Mouse (Mus musculus): ENCODE measurements around the gene Dll1. TPM values are rescaled to one million over a fixed set of nuclear protein-coding genes. Genes with fewer than 3 reads are reported as not detected.

Dll1 gene
- polyA plus RNA-seq, 1 experiment from 2014 or later = 1.9 TPM

DNA sequence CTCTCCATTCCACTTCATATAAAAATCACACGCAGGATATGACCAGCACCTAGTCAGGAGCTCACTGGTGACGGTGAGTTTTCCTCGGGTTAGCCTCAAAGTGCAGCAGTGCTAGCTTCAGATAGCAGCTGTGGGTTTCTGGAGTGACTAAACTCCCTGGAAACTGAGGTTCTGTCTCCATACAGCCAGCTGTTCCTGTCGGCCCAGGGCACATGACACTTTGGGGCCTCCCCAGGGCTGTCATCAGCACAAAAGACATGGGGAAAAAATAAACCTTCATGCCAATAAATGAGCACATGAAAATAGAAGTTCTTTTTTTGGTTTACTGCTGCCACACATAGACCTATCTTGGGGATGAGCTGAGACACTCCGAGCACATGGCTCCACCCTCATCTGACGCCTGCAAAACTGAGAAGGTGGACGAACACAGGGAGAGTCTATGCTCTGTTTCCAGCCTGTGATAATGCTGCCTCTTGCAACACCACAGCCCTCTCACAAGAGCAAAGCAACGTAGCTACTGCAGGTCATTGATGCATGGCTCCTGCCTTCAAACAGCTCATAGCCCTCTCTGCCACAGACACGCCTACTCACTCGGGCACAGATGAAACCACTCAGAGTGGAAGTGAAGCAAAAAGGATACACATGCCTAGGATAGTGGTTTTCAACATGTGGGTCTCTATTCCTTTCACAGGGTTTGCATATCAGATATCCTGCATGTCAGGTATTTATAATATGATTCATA is 23.6 kb downstream of the Dll1 start:
- no peak overlapping the region for H3K4me3 ChIP-seq (ENCODE audit: low read depth, low read length)
- 53% methylated on average over 10 of the region's 10 CpGs for WGBS (ENCODE audit: insufficient replicate concordance)
- no peaks in the 10 kb centered on the region for H3K27me3 ChIP-seq (ENCODE audit: insufficient read depth, low read length)
- no peak overlapping the region for H3K9ac ChIP-seq (replicated peaks)
- H3K36me3 ChIP-seq (replicated peaks; ENCODE audit: insufficient read depth, low read length) = no peaks in the 10 kb centered on the region
- no peak overlapping the region for H3K4me2 ChIP-seq (ENCODE audit: low read depth, low read length)
- no peaks in the 10 kb centered on the region for H3K9me3 ChIP-seq (ENCODE audit: low read length)
- no peaks in the 10 kb centered on the region for H3K4me1 ChIP-seq (ENCODE audit: insufficient read depth)
- ATAC-seq = no peak
- TF ChIP-seq EP300 (IDR thresholded peaks at IDR 0.05; ENCODE audit: low read depth) (no peak), CTCF (IDR thresholded peaks at IDR 0.05; ENCODE audit: low read depth) (no peak)
- H3K27ac ChIP-seq (ENCODE audit: low read depth) = no peak overlapping the region
- DNase-seq = no peak

DNA sequence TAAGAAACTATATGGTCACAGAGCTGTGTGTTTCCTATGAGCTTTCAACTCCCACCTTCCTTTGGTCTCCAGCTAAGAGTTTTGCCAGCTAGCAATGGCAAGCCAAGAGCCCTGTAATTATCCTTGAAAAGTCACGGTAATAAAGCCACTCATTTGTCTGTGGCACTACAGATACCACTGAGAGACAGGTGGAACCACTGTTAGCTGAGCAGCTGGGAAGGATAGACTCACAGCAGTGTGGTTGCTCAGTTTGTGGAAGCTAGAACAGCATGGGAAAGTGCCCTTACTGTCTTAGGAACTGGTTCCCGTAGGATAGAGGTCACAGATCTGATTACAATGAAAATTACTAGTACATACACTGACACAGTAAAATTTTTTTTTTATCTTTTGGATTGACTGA is 26.5 kb downstream of the Dll1 start:
- Histone ChIP-seq H3K4me2 (ENCODE audit: low read depth, low read length) (no peak overlapping the region), H3K9me3 (ENCODE audit: low read length) (no peaks in the 10 kb centered on the region), H3K27me3 (ENCODE audit: insufficient read depth, low read length) (no peaks in the 10 kb centered on the region), H3K4me1 (ENCODE audit: insufficient read depth) (no peaks in the 10 kb centered on the region), H3K36me3 (replicated peaks; ENCODE audit: insufficient read depth, low read length) (no peaks in the 10 kb centered on the region), H3K9ac (replicated peaks) (no peak overlapping the region), H3K4me3 (ENCODE audit: low read depth, low read length) (no peak overlapping the region), H3K27ac (ENCODE audit: low read depth) (no peak overlapping the region)
- no peak for TF ChIP-seq CTCF (IDR thresholded peaks at IDR 0.05; ENCODE audit: low read depth)
- no peak for TF ChIP-seq EP300 (IDR thresholded peaks at IDR 0.05; ENCODE audit: low read depth)
- no peak for ATAC-seq
- WGBS (ENCODE audit: insufficient replicate concordance) = 73% methylated on average over 2 of the region's 2 CpGs
- DNase-seq = no peak

DNA sequence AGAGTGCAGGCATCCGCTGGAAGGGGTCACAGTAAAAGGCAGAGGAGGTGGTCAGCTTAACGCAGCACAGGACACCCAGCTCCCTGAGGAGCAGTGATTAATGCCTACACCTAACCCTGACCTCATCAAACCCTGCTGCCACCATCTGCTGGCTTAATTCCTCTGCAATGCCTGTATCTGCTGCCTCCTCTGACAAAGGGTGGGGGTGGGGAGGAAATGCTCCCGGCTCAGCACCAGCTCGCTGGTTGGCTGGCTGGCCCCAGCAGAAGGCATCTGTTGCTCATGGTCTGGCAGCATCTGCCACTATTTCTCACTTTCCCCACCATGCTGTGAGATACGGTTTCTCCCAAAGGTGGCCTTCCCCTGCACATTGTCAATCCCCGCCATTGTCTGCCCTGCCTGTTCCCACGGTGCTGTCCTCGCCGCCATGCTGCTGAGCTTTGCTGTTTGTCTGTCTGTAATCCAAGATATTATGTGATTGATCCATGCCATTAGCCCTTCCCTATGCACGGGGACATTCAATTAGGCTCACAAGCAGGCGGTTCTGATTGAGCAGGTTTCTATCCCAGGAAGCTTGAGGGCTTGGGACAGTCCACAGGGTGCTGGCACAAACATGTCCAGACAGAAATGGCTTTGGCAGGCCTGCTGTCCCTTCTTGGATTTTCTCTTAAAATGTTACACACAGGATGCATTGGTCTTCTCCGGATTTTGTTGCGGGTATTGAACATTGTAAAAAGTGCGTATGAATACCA is 33.4 kb downstream of the Dll1 start:
- TF ChIP-seq EP300 (IDR thresholded peaks at IDR 0.05; ENCODE audit: low read depth) (no peak), CTCF (IDR thresholded peaks at IDR 0.05; ENCODE audit: low read depth) (no peak)
- no peaks in the 10 kb centered on the region for H3K36me3 ChIP-seq (replicated peaks; ENCODE audit: insufficient read depth, low read length)
- DNase-seq (no peak), ATAC-seq (no peak)
- WGBS (ENCODE audit: insufficient replicate concordance) = 49% methylated on average over 14 of the region's 14 CpGs
- H3K4me3 ChIP-seq (ENCODE audit: low read depth, low read length) = no peak overlapping the region
- H3K4me2 ChIP-seq (ENCODE audit: low read depth, low read length) = no peak overlapping the region
- H3K27ac ChIP-seq (ENCODE audit: low read depth) = no peak overlapping the region
- no peaks in the 10 kb centered on the region for H3K4me1 ChIP-seq (ENCODE audit: insufficient read depth)
- H3K9me3 ChIP-seq (ENCODE audit: low read length) = no peaks in the 10 kb centered on the region
- H3K9ac ChIP-seq (replicated peaks) = no peak overlapping the region
- H3K27me3 ChIP-seq (ENCODE audit: insufficient read depth, low read length) = no peaks in the 10 kb centered on the region

DNA sequence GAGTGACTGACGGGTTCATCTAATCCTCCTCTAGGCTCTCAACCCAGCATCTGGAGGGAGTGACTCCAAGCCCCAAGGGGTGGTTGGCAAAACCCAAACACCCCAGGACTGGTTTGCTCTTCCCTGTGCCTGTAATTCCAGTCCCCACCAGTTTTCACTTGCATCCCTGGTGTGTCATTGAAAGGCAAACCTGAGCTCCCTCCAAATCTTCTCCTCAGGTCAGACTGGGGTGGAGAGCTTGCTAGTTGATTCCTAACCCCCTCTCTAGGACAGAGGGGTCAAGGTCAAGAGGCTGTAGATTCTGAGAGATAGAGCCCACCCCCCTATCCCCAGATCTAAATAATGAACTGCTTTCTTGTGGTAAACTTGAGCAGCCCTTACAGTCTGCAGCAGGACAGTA is 38.8 kb downstream of the Dll1 start:
- no peaks in the 10 kb centered on the region for H3K9me3 ChIP-seq (ENCODE audit: low read length)
- no peak overlapping the region for H3K9ac ChIP-seq (replicated peaks)
- H3K27ac ChIP-seq (ENCODE audit: low read depth) = no peak overlapping the region
- TF ChIP-seq EP300 (IDR thresholded peaks at IDR 0.05; ENCODE audit: low read depth) = no peak
- no peak for TF ChIP-seq CTCF (IDR thresholded peaks at IDR 0.05; ENCODE audit: low read depth)
- H3K4me2 ChIP-seq (ENCODE audit: low read depth, low read length) = no peak overlapping the region
- H3K36me3 ChIP-seq (replicated peaks; ENCODE audit: insufficient read depth, low read length) = no peaks in the 10 kb centered on the region
- 76% methylated on average over 1 of the region's 1 CpGs for WGBS (ENCODE audit: insufficient replicate concordance)
- no peaks in the 10 kb centered on the region for H3K4me1 ChIP-seq (ENCODE audit: insufficient read depth)
- ATAC-seq (no peak), DNase-seq (no peak)
- H3K27me3 ChIP-seq (ENCODE audit: insufficient read depth, low read length) = no peaks in the 10 kb centered on the region
- no peak overlapping the region for H3K4me3 ChIP-seq (ENCODE audit: low read depth, low read length)

DNA sequence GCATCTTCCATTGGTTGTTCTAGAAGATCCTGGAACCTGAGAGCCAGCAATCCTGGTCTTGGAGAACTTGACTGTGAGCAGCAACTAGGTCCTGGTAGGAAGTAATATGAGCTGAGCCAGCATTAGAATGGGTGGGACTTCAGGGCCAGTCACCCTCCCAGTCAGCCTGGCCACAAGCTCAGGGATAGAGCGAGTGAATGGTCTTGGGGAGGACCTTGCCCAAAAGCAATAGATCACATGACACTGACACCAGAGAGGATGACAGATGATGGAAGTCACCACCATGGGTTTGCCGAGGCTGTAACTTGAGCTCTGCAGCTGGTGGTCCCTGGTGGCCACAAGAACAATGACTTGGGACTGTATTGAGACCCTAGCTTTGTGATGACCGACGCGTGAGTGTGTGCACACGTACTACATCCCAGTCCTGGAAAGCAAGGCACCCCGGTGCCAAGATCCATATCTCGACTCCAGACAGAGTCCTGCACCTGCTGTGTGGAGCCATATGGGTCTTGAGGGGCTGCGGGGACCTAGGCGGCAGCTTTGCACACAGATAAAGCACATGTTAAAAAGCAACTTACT is 46.8 kb downstream of the Dll1 start:
- H3K36me3 ChIP-seq (replicated peaks; ENCODE audit: insufficient read depth, low read length) = no peaks in the 10 kb centered on the region
- H3K27me3 ChIP-seq (ENCODE audit: insufficient read depth, low read length) = no peaks in the 10 kb centered on the region
- no peak for TF ChIP-seq EP300 (IDR thresholded peaks at IDR 0.05; ENCODE audit: low read depth)
- no peak for TF ChIP-seq CTCF (IDR thresholded peaks at IDR 0.05; ENCODE audit: low read depth)
- no peak overlapping the region for H3K9ac ChIP-seq (replicated peaks)
- H3K9me3 ChIP-seq (ENCODE audit: low read length) = no peaks in the 10 kb centered on the region
- no peak for DNase-seq
- no peak for ATAC-seq
- 67% methylated on average over 10 of the region's 10 CpGs for WGBS (ENCODE audit: insufficient replicate concordance)
- no peak overlapping the region for H3K4me3 ChIP-seq (ENCODE audit: low read depth, low read length)
- no peak overlapping the region for H3K4me2 ChIP-seq (ENCODE audit: low read depth, low read length)
- H3K27ac ChIP-seq (ENCODE audit: low read depth) = no peak overlapping the region
- H3K4me1 ChIP-seq (ENCODE audit: insufficient read depth) = no peaks in the 10 kb centered on the region

DNA sequence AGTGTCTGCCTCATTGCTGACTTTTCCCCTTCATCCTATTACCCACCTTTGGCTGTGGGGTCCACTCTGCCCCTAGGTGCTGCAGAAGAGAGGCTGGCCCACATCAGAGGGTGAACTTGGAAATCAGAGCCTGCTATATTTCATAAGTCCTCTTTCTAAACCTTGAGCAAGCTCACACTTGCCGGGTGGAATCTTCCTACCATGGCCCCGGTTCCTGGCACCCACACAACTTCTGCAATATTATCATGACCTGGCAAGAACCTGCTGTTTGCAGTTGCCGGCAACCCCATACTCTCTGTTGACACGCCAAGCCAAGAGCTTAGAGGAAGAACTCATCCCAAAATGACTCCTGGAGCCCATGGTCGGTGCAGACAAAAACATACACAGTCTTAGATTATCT is 49.6 kb downstream of the Dll1 start:
- H3K36me3 ChIP-seq (replicated peaks; ENCODE audit: insufficient read depth, low read length) = no peaks in the 10 kb centered on the region
- no peaks in the 10 kb centered on the region for H3K4me1 ChIP-seq (ENCODE audit: insufficient read depth)
- WGBS (ENCODE audit: insufficient replicate concordance) = 60% methylated on average over 5 of the region's 5 CpGs
- no peak overlapping the region for H3K9ac ChIP-seq (replicated peaks)
- no peak overlapping the region for H3K4me2 ChIP-seq (ENCODE audit: low read depth, low read length)
- no peak for TF ChIP-seq CTCF (IDR thresholded peaks at IDR 0.05; ENCODE audit: low read depth)
- no peak for TF ChIP-seq EP300 (IDR thresholded peaks at IDR 0.05; ENCODE audit: low read depth)
- no peaks in the 10 kb centered on the region for H3K9me3 ChIP-seq (ENCODE audit: low read length)
- H3K4me3 ChIP-seq (ENCODE audit: low read depth, low read length) = no peak overlapping the region
- ATAC-seq = no peak
- no peak for DNase-seq
- no peak overlapping the region for H3K27ac ChIP-seq (ENCODE audit: low read depth)
- no peaks in the 10 kb centered on the region for H3K27me3 ChIP-seq (ENCODE audit: insufficient read depth, low read length)

Measured in liver, postnatal 0 days (tissue).